Mouse (Mus musculus) urinary bladder, postnatal 4 days (tissue): ENCODE measurements around the gene Kri1.
"Not testable (repeated sequence)": the region's sequence is repeated elsewhere in the genome, so short reads cannot be mapped to it uniquely, and the experiment has no call there.

Source experiments
- DNase-seq, 2 experiments: peaks; one replicate each; pipeline ENCODE4 v3.0.0; 2021 to 2022; ENCODE audit warnings: low spot score in 2 of 2

Kri1 gene

GRCm38 (mm10) chr9:21315421-21315820, 27.7 kb upstream of the Kri1 start:
- DNase-seq: no peak

GRCm38 (mm10) chr9:21314367-21315140, 26.8 kb upstream of the Kri1 start:
- no peak for DNase-seq

GRCm38 (mm10) chr9:21313394-21313793, 25.6 kb upstream of the Kri1 start:
- peak; percentile 80 to 93 for DNase-seq

- DNase-seq: peak; percentile 49 to 68
Measured at GRCm38 (mm10) chr9:21312134-21312533, 24.4 kb upstream of the Kri1 start, which contains the start of gene Ap1m2. Gene Ap1m2 (minus strand): TSS chr9:21312337.

GRCm38 (mm10) chr9:21311695-21312094, 23.9 kb upstream of the Kri1 start:
- no peak for DNase-seq

- no peak for DNase-seq
Measured at GRCm38 (mm10) chr9:21309150-21309741, 21.5 kb upstream of the Kri1 start.

GRCm38 (mm10) chr9:21305065-21305464, 17.3 kb upstream of the Kri1 start:
- no peak for DNase-seq

- DNase-seq: no peak
Measured at GRCm38 (mm10) chr9:21299014-21299413, 11.2 kb upstream of the Kri1 start.

GRCm38 (mm10) chr9:21292271-21292670, 4.5 kb upstream of the Kri1 start:
- DNase-seq: no peak

GRCm38 (mm10) chr9:21291868-21292267, 4.1 kb upstream of the Kri1 start:
- DNase-seq: not testable (repeated sequence)

- DNase-seq: peak; percentile 100
Measured at GRCm38 (mm10) chr9:21291022-21291787, 3.4 kb upstream of the Kri1 start, which contains the start of gene Cdkn2d. Gene Cdkn2d (minus strand): TSS chr9:21291407.

- DNase-seq: no peak
Measured at GRCm38 (mm10) chr9:21290589-21290988, 2.8 kb upstream of the Kri1 start.

- no peak for DNase-seq
Measured at GRCm38 (mm10) chr9:21289337-21289671, 1.5 kb upstream of the Kri1 start.

- DNase-seq: no peak
Measured at GRCm38 (mm10) chr9:21288404-21289336, 901 bp upstream of the Kri1 start.

- no peak for DNase-seq
Measured at GRCm38 (mm10) chr9:21286753-21287152, 1.0 kb downstream of the Kri1 start.

GRCm38 (mm10) chr9:21283994-21284393, 3.8 kb downstream of the Kri1 start:
- DNase-seq: no peak

GRCm38 (mm10) chr9:21283591-21283990, 4.2 kb downstream of the Kri1 start:
- no peak for DNase-seq

- DNase-seq: no peak
Measured at GRCm38 (mm10) chr9:21277776-21278175, 10.0 kb downstream of the Kri1 start.

- no peak for DNase-seq
Measured at GRCm38 (mm10) chr9:21276307-21276706, 11.5 kb downstream of the Kri1 start.

- no peak for DNase-seq
Measured at GRCm38 (mm10) chr9:21275727-21276126, 12.0 kb downstream of the Kri1 start.

GRCm38 (mm10) chr9:21275013-21275710, 12.6 kb downstream of the Kri1 start:
- no peak for DNase-seq
